Comparison of ENCODE assay signal across 11 mouse cellular contexts in the genomic region with DNA sequence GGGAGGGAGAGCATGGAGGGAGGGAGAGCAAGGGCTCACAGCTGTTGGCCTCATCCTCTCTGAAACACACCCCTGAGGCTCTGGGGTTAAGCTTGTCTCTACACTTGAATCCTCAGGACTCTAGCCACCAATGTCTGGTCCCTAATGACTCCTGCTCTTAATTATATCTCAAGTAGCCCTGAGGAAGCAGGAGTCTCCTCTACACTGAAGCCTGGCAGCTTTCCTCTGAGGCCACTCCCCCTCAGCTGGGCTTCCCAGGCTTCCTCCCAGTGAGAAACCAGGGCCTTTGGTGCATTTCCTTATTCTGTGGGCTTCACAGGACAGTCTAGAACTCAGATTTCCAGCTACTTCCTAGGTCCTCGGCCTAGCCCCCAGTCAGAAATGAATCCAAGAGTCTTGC.
DNase-seq lines count a peak whose midpoint lies in the region; ATAC-seq and TF ChIP-seq lines count a peak whose summit lies in the region.
"Had no signal": no experiment of that assay in that cellular context is flagged by ENCODE, and none has a peak within 500 bp of the region (broad histone marks: within the 10 kb centered on the region; RNA-seq: fewer than 3 reads in every experiment).

No protein-coding gene starts in this region.

- no peak overlapping the region for H3K4me3 ChIP-seq in intestine, embryonic 16.5 days (ENCODE audit: low read length)
- no peak overlapping the region for H3K4me3 ChIP-seq in intestine, embryonic 15.5 days (replicated peaks)
- H3K4me3 ChIP-seq in bone marrow macrophage, adult 2 months (ENCODE audit: insufficient read depth, low read length), result no peak overlapping the region
- H3K4me3 ChIP-seq: left cerebral cortex, adult 2 months; liver, embryonic 13.5 days had no signal

- no peak for TF ChIP-seq CTCF in bone marrow macrophage, adult 2 months (IDR thresholded peaks at IDR 0.05; ENCODE audit: low read depth, low read length)

- H3K4me1 ChIP-seq in intestine, embryonic 16.5 days (ENCODE audit: control insufficient read depth, insufficient read depth, low read length), result 0 out of 2 replicates have a peak, but pooled peaks cover 8% of the 10 kb centered on the region
- 0 out of 2 replicates have a peak, but pooled peaks cover 5% of the 10 kb centered on the region for H3K4me1 ChIP-seq in intestine, embryonic 15.5 days (replicated peaks)
- peaks cover 47% of the 10 kb centered on the region for H3K4me1 ChIP-seq in bone marrow macrophage, adult 2 months (ENCODE audit: control insufficient read depth, insufficient read depth, low read length)

- WGBS in intestine, embryonic 16.5 days, result 48% methylated on average over 1 of the region's 1 CpGs
- WGBS in intestine, embryonic 15.5 days, result 44% methylated on average over 1 of the region's 1 CpGs

- H3K9ac ChIP-seq in intestine, embryonic 16.5 days (ENCODE audit: low read depth, low read length), result 0 out of 2 replicates have a peak overlapping the region, but pooled peaks have one; percentile 13
- H3K9ac ChIP-seq in intestine, embryonic 15.5 days, result no peak overlapping the region
- H3K9ac ChIP-seq: liver, embryonic 13.5 days had no signal

- H3K9me3 ChIP-seq in intestine, embryonic 16.5 days (ENCODE audit: control insufficient read depth, low read length), result no peaks in the 10 kb centered on the region
- no peaks in the 10 kb centered on the region for H3K9me3 ChIP-seq in intestine, embryonic 15.5 days
- H3K9me3 ChIP-seq: liver, embryonic 13.5 days had no signal

- no peak overlapping the region for H3K4me2 ChIP-seq in intestine, embryonic 16.5 days (ENCODE audit: low read depth, low read length)
- H3K4me2 ChIP-seq in intestine, embryonic 15.5 days (replicated peaks), result no peak overlapping the region
- H3K4me2 ChIP-seq: liver, embryonic 13.5 days had no signal

- no peaks in the 10 kb centered on the region for H3K27me3 ChIP-seq in intestine, embryonic 16.5 days (replicated peaks; ENCODE audit: control insufficient read depth, insufficient read depth, low read length)
- no peaks in the 10 kb centered on the region for H3K27me3 ChIP-seq in intestine, embryonic 15.5 days (replicated peaks)
- H3K27me3 ChIP-seq: liver, embryonic 13.5 days had no signal

- intact Hi-C loops in heart, postnatal 36 days (cut with DNase I), result no loop called here

- TF ChIP-seq POLR2A in bone marrow macrophage, adult 2 months (IDR thresholded peaks at IDR 0.05; ENCODE audit: borderline replicate concordance, low read depth, low read length), result no peak

- DNase-seq in heart, adult 18-20 months, result peak; percentile 56 to 69
- peak; percentile 44 to 61 for DNase-seq in heart, postnatal 36 days
- DNase-seq in ovary, postnatal 36 days (ENCODE audit: low spot score), result no peak
- no peak for DNase-seq in thymus, adult 18-20 months
- DNase-seq: cerebellum, adult 8-10 months; liver, embryonic 13.5 days had no signal

- ATAC-seq in intestine, embryonic 16.5 days, result no peak
- ATAC-seq in intestine, embryonic 15.5 days, result no peak
- ATAC-seq: inflammation-experienced regulatory T-cells, adult 6 months had no signal

- H3K27ac ChIP-seq in intestine, embryonic 16.5 days (ENCODE audit: low read length), result peak overlapping the region; percentile 12; the same call in 1 of the 2 replicates
- no peak overlapping the region for H3K27ac ChIP-seq in intestine, embryonic 15.5 days
- peak overlapping the region; percentile 61 for H3K27ac ChIP-seq in bone marrow macrophage, adult 2 months (ENCODE audit: insufficient read depth, low read depth, low read length)
- H3K27ac ChIP-seq: left cerebral cortex, adult 2 months; liver, embryonic 13.5 days had no signal

- H3K36me3 ChIP-seq in intestine, embryonic 16.5 days (ENCODE audit: control insufficient read depth, insufficient read depth, low read length), result no peaks in the 10 kb centered on the region
- H3K36me3 ChIP-seq in intestine, embryonic 15.5 days, result no peaks in the 10 kb centered on the region
- H3K36me3 ChIP-seq: liver, embryonic 13.5 days had no signal

Comparison
In these comparisons a context has a peak if more than half of its experiments do, and no peak if none do; other contexts are left out.
1. DNase-seq: peak in heart, adult 18-20 months (2 of 2) and heart, postnatal 36 days (2 of 2); none in ovary, postnatal 36 days (single experiment) and thymus, adult 18-20 months (0 of 2).